Mouse (Mus musculus): Measurements from ENCODE around the gene Unc45b.

- TF ChIP-seq CTCF (IDR thresholded peaks at IDR 0.05; ENCODE audit: control insufficient read depth, insufficient read depth, insufficient replicate concordance, low read depth, low read length) (no peak), POLR2A (IDR thresholded peaks at IDR 0.05; ENCODE audit: control insufficient read depth, low read depth, low read length) (no peak)
Measured at GRCm38 (mm10) chr11:82989357-82989756, 79.0 kb downstream of the Unc45b start.

Data from testis, adult 2 months (tissue).